Mouse (Mus musculus) CH12.LX (cell line): ENCODE data around the gene Ttc25. TPM values are rescaled to one million over a fixed set of nuclear protein-coding genes. Genes with fewer than 3 reads are reported as not detected.

Experiments used
- DNase-seq: peaks from one replicate; pipeline ENCODE4 v3.0.0-alpha.2; 2013; ENCODE audit errors: extremely low read depth
- H3K27ac ChIP-seq: 2 replicates; pipeline ENCODE4 v1.5.1; 2012; ENCODE audit warnings: low read depth, mild to moderate bottlenecking, control low read depth, moderate library complexity; ENCODE audit not compliant: insufficient read depth
- H3K27me3 ChIP-seq: replicated peaks from 2 replicates; pipeline ENCODE3; 2012; ENCODE audit warnings: inconsistent platforms
- H3K36me3 ChIP-seq, 2 experiments: replicated peaks in 1 of 2; 2 replicates each; pipeline versions ENCODE3 to v1.6.1; 2012; ENCODE audit warnings: inconsistent platforms in 1 of 2, low read length in 1 of 2, mild to moderate bottlenecking in 1 of 2, mixed read lengths in 1 of 2, moderate library complexity in 1 of 2; ENCODE audit not compliant: control insufficient read depth in 1 of 2, insufficient read depth in 1 of 2
- H3K4me1 ChIP-seq, 2 experiments: 2 replicates each; pipeline ENCODE4 v1.6.1; 2012; ENCODE audit warnings: inconsistent platforms in 1 of 2, moderate library complexity in 1 of 2; ENCODE audit not compliant: insufficient read depth in 2 of 2, control insufficient read depth in 1 of 2
- H3K4me2 ChIP-seq: 2 replicates; pipeline ENCODE4 v1.6.1; 2012; ENCODE audit warnings: low read depth, mild to moderate bottlenecking, control low read depth; ENCODE audit not compliant: poor library complexity, insufficient read depth, severe bottlenecking
- H3K4me3 ChIP-seq, 3 experiments: fragments of 150-350 bp in 1 of 3; sonication (generic) in 1 of 3; replicated peaks in 1 of 3; 2 replicates each; pipeline versions ENCODE3 to v1.5.1; 2011 to 2012; ENCODE audit warnings: low read depth in 2 of 3, low read length in 2 of 3, mild to moderate bottlenecking in 2 of 3, moderate library complexity in 2 of 3, control low read depth in 1 of 3, improper control_type of control experiment in 1 of 3, inconsistent platforms in 1 of 3, mixed read lengths in 1 of 3; ENCODE audit not compliant: poor library complexity in 1 of 3
- H3K79me2 ChIP-seq: replicated peaks from 2 replicates; pipeline ENCODE4 v1.6.1; 2012; ENCODE audit warnings: mild to moderate bottlenecking, moderate library complexity; ENCODE audit not compliant: control insufficient read depth, poor library complexity, insufficient read depth, severe bottlenecking; ENCODE audit errors: extremely low read depth
- H3K9ac ChIP-seq: 2 replicates; pipeline ENCODE4 v1.6.1; 2012; ENCODE audit warnings: low read depth, mild to moderate bottlenecking, control low read depth, moderate library complexity; ENCODE audit not compliant: insufficient read depth
- H3K9me3 ChIP-seq: replicated peaks from 2 replicates; pipeline ENCODE3; 2012; ENCODE audit warnings: low read length, inconsistent platforms, mixed read lengths
- CHD2 ChIP-seq: IDR thresholded peaks from 2 replicates; pipeline ENCODE4 v1.6.1; 2011; ENCODE audit warnings: low read length, improper control_type of control experiment
- E2F4 ChIP-seq: IDR thresholded peaks from 2 replicates; pipeline ENCODE4 v1.6.1; 2011; ENCODE audit warnings: low read depth, low read length, improper control_type of control experiment; ENCODE audit not compliant: insufficient replicate concordance
- ELF1 ChIP-seq: IDR thresholded peaks from 2 replicates; pipeline ENCODE4 v1.6.1; 2014; ENCODE audit warnings: low read depth, mild to moderate bottlenecking, inconsistent platforms, low read length, improper control_type of control experiment
- ETS1 ChIP-seq: conservative IDR thresholded peaks from 2 replicates; pipeline ENCODE4 v1.6.1; 2012; ENCODE audit warnings: low read depth, mild to moderate bottlenecking, inconsistent platforms, low read length, improper control_type of control experiment, moderate library complexity
- IRF4 ChIP-seq: IDR thresholded peaks from 2 replicates; pipeline ENCODE4 v1.6.1; 2014; ENCODE audit warnings: low read depth, mild to moderate bottlenecking, inconsistent platforms, low read length, improper control_type of control experiment
- JUN ChIP-seq: IDR thresholded peaks from 2 replicates; pipeline ENCODE4 v1.6.1; 2011; ENCODE audit warnings: low read depth, mild to moderate bottlenecking, low read length, improper control_type of control experiment, moderate library complexity; ENCODE audit not compliant: insufficient read depth
- MAFK ChIP-seq: IDR thresholded peaks from 2 replicates; pipeline ENCODE4 v1.6.1; 2011; ENCODE audit warnings: low read length, improper control_type of control experiment; ENCODE audit not compliant: insufficient replicate concordance
- MAX ChIP-seq: IDR thresholded peaks from 2 replicates; pipeline ENCODE4 v1.6.1; 2011; ENCODE audit warnings: low read length, improper control_type of control experiment
- MAZ ChIP-seq: IDR thresholded peaks from 2 replicates; pipeline ENCODE4 v1.6.1; 2012; ENCODE audit warnings: low read depth, mild to moderate bottlenecking, inconsistent platforms, low read length, improper control_type of control experiment, moderate library complexity
- MEF2A ChIP-seq: IDR thresholded peaks from 2 replicates; pipeline ENCODE4 v1.6.1; 2014; ENCODE audit warnings: low read depth, mild to moderate bottlenecking, inconsistent platforms, low read length, improper control_type of control experiment, borderline replicate concordance
- NRF1 ChIP-seq: IDR thresholded peaks from 2 replicates; pipeline ENCODE4 v1.6.1; 2014; ENCODE audit warnings: low read depth, mild to moderate bottlenecking, inconsistent platforms, low read length, improper control_type of control experiment, moderate library complexity
- RAD21 ChIP-seq: IDR thresholded peaks from 2 replicates; pipeline ENCODE4 v1.6.1; 2011; ENCODE audit warnings: low read depth, mild to moderate bottlenecking, low read length, improper control_type of control experiment, moderate library complexity
- RCOR1 ChIP-seq: conservative IDR thresholded peaks from 2 replicates; pipeline ENCODE4 v1.6.1; 2012; ENCODE audit warnings: low read depth, mild to moderate bottlenecking, inconsistent platforms, low read length, improper control_type of control experiment
- TCF12 ChIP-seq: IDR thresholded peaks from 2 replicates; pipeline ENCODE4 v1.6.1; 2014; ENCODE audit warnings: low read depth, mild to moderate bottlenecking, inconsistent platforms, low read length, improper control_type of control experiment
- UBTF ChIP-seq: IDR thresholded peaks from 2 replicates; pipeline ENCODE4 v1.6.1; 2012; ENCODE audit warnings: low read depth, mild to moderate bottlenecking, inconsistent platforms, low read length, improper control_type of control experiment, moderate library complexity
- USF1 ChIP-seq: IDR thresholded peaks from 2 replicates; pipeline ENCODE4 v1.6.1; 2014; ENCODE audit warnings: low read depth, mild to moderate bottlenecking, inconsistent platforms, low read length, improper control_type of control experiment
- ZKSCAN1 ChIP-seq: IDR thresholded peaks from 2 replicates; pipeline ENCODE4 v1.6.1; 2012; ENCODE audit warnings: low read depth, inconsistent platforms, low read length, improper control_type of control experiment, borderline replicate concordance
- dilution Hi-C: fragments of 300-500 bp; cut with MboI; formaldehyde crosslinking; loops from 2 replicates; pipeline ENCODE4 v1.14.3; 2020; ENCODE audit warnings: low sequenced_read_pairs; ENCODE audit not compliant: extremely low pct_unique_long_range_greater_than_20kb, extremely low pct_ligation_motif_present
- in situ Hi-C: fragments of 300-500 bp; cut with MboI; formaldehyde crosslinking; loops from 3 replicates; pipeline ENCODE4 v1.14.3; 2019; ENCODE audit warnings: low sequenced_read_pairs, low pct_ligation_motif_present, low pct_unique_long_range_greater_than_20kb, mixed read lengths
- polyA plus RNA-seq: library from polyadenylated mRNA; unstranded; fragments of >175 nt; gene quantifications from 2 replicates; pipeline ENCODE4 v1.2.1, GENCODE M21; 2012; ENCODE audit warnings: low read depth; ENCODE audit not compliant: insufficient read length
- total RNA-seq, 2 experiments: library from RNA; depleted of rRNA; stranded (reverse); fragments of 300-350 nt in 1 of 2; fragments of >200 nt in 1 of 2; gene quantifications; 2 replicates each; pipeline ENCODE4 v1.2.3; 2012 to 2014

The Ttc25 gene
- total and polyA plus RNA-seq, 3 experiments, result 0.51 to 12.8 (median 1.3) TPM

DNA sequence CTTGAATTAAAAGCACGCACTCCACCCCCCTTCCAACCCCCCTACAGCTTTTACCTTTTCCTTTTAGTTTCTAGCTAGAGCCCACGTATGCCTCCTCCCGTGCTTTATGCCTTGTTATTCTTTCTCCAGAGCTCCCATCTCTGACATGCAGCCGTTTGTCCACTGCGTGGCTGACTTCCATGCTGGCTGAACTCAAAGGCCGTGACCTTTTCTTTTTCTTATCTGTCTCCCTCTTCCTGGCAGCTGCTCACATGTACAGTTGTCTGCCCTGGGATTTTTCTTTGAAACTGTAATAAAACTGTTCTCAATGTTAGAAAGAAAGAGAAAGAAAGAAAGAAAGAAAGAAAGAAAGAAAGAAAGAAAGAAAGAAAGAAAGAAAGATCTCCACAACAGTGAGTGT lies 4.4 kb upstream of the Ttc25 start:
- H3K4me2 ChIP-seq, result no peak overlapping the region
- H3K27ac ChIP-seq, result no peak overlapping the region
- H3K4me3 ChIP-seq, result no peak overlapping the region
- H3K4me1 ChIP-seq, result peaks cover 14 to 18% of the 10 kb centered on the region in 2 experiments
- H3K79me2 ChIP-seq, result no peaks in the 10 kb centered on the region
- no peaks in the 10 kb centered on the region for H3K36me3 ChIP-seq
- H3K27me3 ChIP-seq, result peaks cover 21% of the 10 kb centered on the region
- H3K9ac ChIP-seq, result no peak overlapping the region
- DNase-seq, result no peak
- no peaks in the 10 kb centered on the region for H3K9me3 ChIP-seq
- in situ Hi-C loops, result no loop called here
- TF ChIP-seq ZKSCAN1 (no peak), USF1 (no peak), UBTF (no peak), RCOR1 (no peak), JUN (no peak), MAZ (no peak), TCF12 (no peak), RAD21 (no peak), E2F4 (no peak), ETS1 (no peak), ELF1 (no peak), MEF2A (no peak), MAFK (no peak), MAX (no peak), NRF1 (no peak)
- TF ChIP-seq, all 38 proteins: peak for 0
- dilution Hi-C loops, result no loop called here

DNA sequence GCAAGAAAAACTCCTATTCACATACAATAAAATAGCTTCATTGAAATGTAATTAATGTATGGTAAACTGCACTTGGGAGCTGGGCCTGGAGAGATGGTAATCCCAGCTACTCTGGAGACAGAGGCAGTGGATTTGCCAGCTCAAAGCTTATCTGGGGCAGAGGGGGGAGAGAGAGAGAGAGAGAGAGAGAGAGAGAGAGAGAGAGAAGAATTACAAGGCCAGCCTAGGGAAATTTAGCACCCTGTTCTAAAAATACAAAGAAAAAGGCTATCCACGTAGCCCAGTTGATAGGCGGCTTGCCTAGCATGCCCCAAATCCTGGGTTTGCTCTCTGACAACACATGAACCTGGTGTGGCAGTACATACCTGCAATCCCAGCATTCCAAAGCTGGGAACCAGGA lies 3.8 kb upstream of the Ttc25 start:
- in situ Hi-C loops, result no loop called here
- Histone ChIP-seq H3K9ac (no peak overlapping the region), H3K36me3 (no peaks in the 10 kb centered on the region), H3K4me2 (no peak overlapping the region), H3K9me3 (no peaks in the 10 kb centered on the region), H3K27me3 (peaks cover 21% of the 10 kb centered on the region), H3K79me2 (no peaks in the 10 kb centered on the region), H3K27ac (no peak overlapping the region), H3K4me3 (no peak overlapping the region)
- dilution Hi-C loops, result no loop called here
- TF ChIP-seq UBTF (no peak), CHD2 (no peak), IRF4 (no peak)
- TF ChIP-seq, all 38 proteins: peak for 0
- peaks cover 19 to 23% of the 10 kb centered on the region in 2 experiments for H3K4me1 ChIP-seq
- no peak for DNase-seq
